Mouse (Mus musculus) MEL (cell line): ENCODE results near the gene Fam19a5. TPM values are rescaled to one million over a fixed set of nuclear protein-coding genes. Genes with fewer than 3 reads are reported as not detected.

Experiments used
- DNase-seq: peaks from one replicate; pipeline ENCODE4 v3.0.0; 2011; ENCODE audit warnings: low read depth, low spot score
- H3K27ac ChIP-seq: 2 replicates; pipeline ENCODE4 v1.5.1; 2012; ENCODE audit warnings: low read depth, mild to moderate bottlenecking, control low read depth, low read length, moderate library complexity; ENCODE audit not compliant: control insufficient read depth
- H3K27me3 ChIP-seq, 2 experiments: fragments of 150-350 bp in 1 of 2; sonication (generic) in 1 of 2; 2 replicates each; pipeline ENCODE4 v1.6.1; 2012; ENCODE audit warnings: low read length in 2 of 2, mild to moderate bottlenecking in 2 of 2, improper control_type of control experiment in 1 of 2, moderate library complexity in 1 of 2; ENCODE audit not compliant: insufficient read depth in 2 of 2, control insufficient read depth in 1 of 2
- H3K36me3 ChIP-seq, 2 experiments: 2 replicates each; pipeline ENCODE4 v1.6.1; 2012 to 2014; ENCODE audit warnings: low read length in 2 of 2, improper control_type of control experiment in 1 of 2, inconsistent platforms in 1 of 2, mild to moderate bottlenecking in 1 of 2; ENCODE audit not compliant: insufficient read depth in 2 of 2, control insufficient read depth in 1 of 2
- H3K4me1 ChIP-seq, 2 experiments: fragments of 150-350 bp in 1 of 2; sonication (generic) in 1 of 2; 2 replicates each; pipeline ENCODE4 v1.6.1; 2012; ENCODE audit warnings: low read length in 2 of 2, improper control_type of control experiment in 1 of 2, mild to moderate bottlenecking in 1 of 2; ENCODE audit not compliant: insufficient read depth in 2 of 2, control insufficient read depth in 1 of 2
- H3K4me3 ChIP-seq, 2 experiments: fragments of 150-350 bp in 1 of 2; sonication (generic) in 1 of 2; 2 replicates each; pipeline ENCODE4 v1.5.1; 2012; ENCODE audit warnings: low read depth in 2 of 2, low read length in 2 of 2, mild to moderate bottlenecking in 2 of 2, moderate library complexity in 2 of 2, control low read depth in 1 of 2, improper control_type of control experiment in 1 of 2; ENCODE audit not compliant: control insufficient read depth in 1 of 2, insufficient read depth in 1 of 2
- H3K79me2 ChIP-seq: 2 replicates; pipeline ENCODE4 v1.6.1; 2012; ENCODE audit warnings: mild to moderate bottlenecking, low read length, moderate library complexity; ENCODE audit not compliant: control insufficient read depth, poor library complexity, insufficient read depth
- H3K9ac ChIP-seq: 2 replicates; pipeline ENCODE4 v1.6.1; 2012; ENCODE audit warnings: low read depth, mild to moderate bottlenecking, control low read depth, low read length, moderate library complexity; ENCODE audit not compliant: control insufficient read depth, poor library complexity, severe bottlenecking
- H3K9me3 ChIP-seq: fragments of 150-350 bp; sonication (generic); replicated peaks from 2 replicates; pipeline ENCODE4 v1.6.1; 2012; ENCODE audit warnings: mild to moderate bottlenecking, low read length, improper control_type of control experiment, moderate library complexity; ENCODE audit not compliant: insufficient read depth
- BHLHE40 ChIP-seq: IDR thresholded peaks from 2 replicates; pipeline ENCODE4 v1.6.1; 2012; ENCODE audit warnings: low read depth, mild to moderate bottlenecking, inconsistent platforms, low read length, improper control_type of control experiment, borderline replicate concordance
- CHD1 ChIP-seq: IDR thresholded peaks from 2 replicates; pipeline ENCODE4 v1.6.1; 2012; ENCODE audit warnings: low read depth, mild to moderate bottlenecking, inconsistent platforms, low read length, improper control_type of control experiment
- CTCF ChIP-seq, 3 experiments: IDR thresholded peaks in 2 of 3; conservative IDR thresholded peaks in 1 of 3; 2 replicates each; pipeline ENCODE4 v1.5.1; 2011 to 2012; ENCODE audit warnings: low read length in 3 of 3, low read depth in 2 of 3, mild to moderate bottlenecking in 2 of 3, improper control_type of control experiment in 1 of 3, inconsistent platforms in 1 of 3, mixed read lengths in 1 of 3, moderate library complexity in 1 of 3; ENCODE audit not compliant: control insufficient read depth in 1 of 3, insufficient read depth in 1 of 3, poor library complexity in 1 of 3, severe bottlenecking in 1 of 3
- ELF1 ChIP-seq: IDR thresholded peaks from 2 replicates; pipeline ENCODE4 v1.6.1; 2014; ENCODE audit warnings: low read depth, mild to moderate bottlenecking, inconsistent platforms, low read length, improper control_type of control experiment, moderate library complexity
- EP300 ChIP-seq, 2 experiments: IDR thresholded peaks; 2 replicates each; pipeline ENCODE4 v1.6.1; 2011; ENCODE audit warnings: improper control_type of control experiment in 2 of 2, low read length in 2 of 2, low read depth in 1 of 2, mild to moderate bottlenecking in 1 of 2
- ETS1 ChIP-seq: IDR thresholded peaks from 2 replicates; pipeline ENCODE4 v1.6.1; 2012; ENCODE audit warnings: low read depth, mild to moderate bottlenecking, inconsistent platforms, low read length, improper control_type of control experiment, moderate library complexity
- GABPA ChIP-seq: IDR thresholded peaks from 2 replicates; pipeline ENCODE4 v1.6.1; 2012; ENCODE audit warnings: low read depth, mild to moderate bottlenecking, inconsistent platforms, low read length, improper control_type of control experiment, moderate library complexity
- HCFC1 ChIP-seq: IDR thresholded peaks from 2 replicates; pipeline ENCODE4 v1.6.1; 2012; ENCODE audit warnings: low read depth, mild to moderate bottlenecking, inconsistent platforms, low read length, improper control_type of control experiment, moderate library complexity
- JUND ChIP-seq: IDR thresholded peaks from 2 replicates; pipeline ENCODE4 v1.6.1; 2011; ENCODE audit warnings: low read depth, mild to moderate bottlenecking, improper control_type of control experiment, low read length
- KAT2A ChIP-seq: conservative IDR thresholded peaks from 2 replicates; pipeline ENCODE4 v1.6.1; 2012; ENCODE audit warnings: low read depth, low read length, improper control_type of control experiment, inconsistent platforms
- MAX ChIP-seq: IDR thresholded peaks from 2 replicates; pipeline ENCODE4 v1.6.1; 2011; ENCODE audit warnings: low read length, improper control_type of control experiment
- MAZ ChIP-seq: IDR thresholded peaks from 2 replicates; pipeline ENCODE4 v1.6.1; 2012; ENCODE audit warnings: low read depth, mild to moderate bottlenecking, inconsistent platforms, low read length, improper control_type of control experiment
- MXI1 ChIP-seq: IDR thresholded peaks from 2 replicates; pipeline ENCODE4 v1.6.1; 2011; ENCODE audit warnings: mild to moderate bottlenecking, low read depth, low read length, improper control_type of control experiment
- MYB ChIP-seq: IDR thresholded peaks from 2 replicates; pipeline ENCODE4 v1.6.1; 2011; ENCODE audit warnings: mild to moderate bottlenecking, low read depth, low read length, improper control_type of control experiment
- MYC ChIP-seq: IDR thresholded peaks from 2 replicates; pipeline ENCODE4 v1.6.1; 2011; ENCODE audit warnings: low read depth, mild to moderate bottlenecking, low read length, improper control_type of control experiment, moderate library complexity
- NELFE ChIP-seq: IDR thresholded peaks from 2 replicates; pipeline ENCODE4 v1.6.1; 2011; ENCODE audit warnings: low read depth, low read length, improper control_type of control experiment
- POLR2AphosphoS2 ChIP-seq: IDR thresholded peaks from 2 replicates; pipeline ENCODE4 v1.6.1; 2011; ENCODE audit warnings: low read length, improper control_type of control experiment
- POLR2AphosphoS5 ChIP-seq: IDR thresholded peaks from 2 replicates; pipeline ENCODE4 v1.6.1; 2012; ENCODE audit warnings: low read depth, borderline replicate concordance, mild to moderate bottlenecking, inconsistent platforms, low read length, moderate library complexity, mixed read lengths
- RAD21 ChIP-seq: IDR thresholded peaks from 2 replicates; pipeline ENCODE4 v1.6.1; 2011; ENCODE audit warnings: mild to moderate bottlenecking, low read depth, low read length, improper control_type of control experiment
- RCOR1 ChIP-seq: IDR thresholded peaks from 2 replicates; pipeline ENCODE4 v1.6.1; 2012; ENCODE audit warnings: low read depth, mild to moderate bottlenecking, inconsistent platforms, low read length, improper control_type of control experiment
- SIN3A ChIP-seq: IDR thresholded peaks from 2 replicates; pipeline ENCODE4 v1.6.1; 2012; ENCODE audit warnings: low read length, improper control_type of control experiment, inconsistent platforms
- SMC3 ChIP-seq: IDR thresholded peaks from 2 replicates; pipeline ENCODE4 v1.6.1; 2011; ENCODE audit warnings: low read depth, low read length, improper control_type of control experiment
- TAL1 ChIP-seq: IDR thresholded peaks from 2 replicates; pipeline ENCODE4 v1.6.1; 2012; ENCODE audit warnings: mild to moderate bottlenecking, inconsistent platforms, low read length, moderate library complexity, mixed read lengths
- TBP ChIP-seq: IDR thresholded peaks from 2 replicates; pipeline ENCODE4 v1.8.0; 2011; ENCODE audit warnings: low read depth, low read length, improper control_type of control experiment
- TCF12 ChIP-seq: IDR thresholded peaks from 2 replicates; pipeline ENCODE4 v1.6.1; 2014; ENCODE audit warnings: low read depth, mild to moderate bottlenecking, inconsistent platforms, low read length, improper control_type of control experiment, moderate library complexity
- UBTF ChIP-seq: IDR thresholded peaks from 2 replicates; pipeline ENCODE4 v1.6.1; 2012; ENCODE audit warnings: low read depth, mild to moderate bottlenecking, inconsistent platforms, low read length, improper control_type of control experiment, moderate library complexity, borderline replicate concordance; ENCODE audit not compliant: insufficient read depth
- ZMIZ1 ChIP-seq: IDR thresholded peaks from 2 replicates; pipeline ENCODE4 v1.6.1; 2012; ENCODE audit warnings: low read depth, mild to moderate bottlenecking, inconsistent platforms, low read length, improper control_type of control experiment, moderate library complexity
- ZNF384 ChIP-seq: IDR thresholded peaks from 2 replicates; pipeline ENCODE4 v1.6.1; 2012; ENCODE audit warnings: low read depth, mild to moderate bottlenecking, inconsistent platforms, low read length, improper control_type of control experiment
- polyA plus RNA-seq, 2 experiments: library from polyadenylated mRNA; stranded (reverse) in 1 of 2; unstranded in 1 of 2; fragments of >175 nt in 1 of 2; fragments of >200 nt in 1 of 2; gene quantifications; 2 replicates each; pipeline versions ENCODE4 v1.2.1 to v1.2.4; 2012; ENCODE audit warnings: low replicate concordance in 2 of 2, low read depth in 1 of 2; ENCODE audit not compliant: insufficient read length in 2 of 2, insufficient read depth in 1 of 2, missing spikeins in 1 of 2
- total RNA-seq: library from RNA; depleted of rRNA; stranded (reverse); fragments of 300-350 nt; gene quantifications from 2 replicates; pipeline ENCODE4 v1.2.3, GENCODE M21; 2012

Gene Fam19a5
- total and polyA plus RNA-seq, 3 experiments = not detected

GRCm38 (mm10) chr15:87596731-87597130, 52.6 kb downstream of the Fam19a5 start:
- Histone ChIP-seq H3K9ac (no peak overlapping the region), H3K79me2 (no peaks in the 10 kb centered on the region), H3K9me3 (no peaks in the 10 kb centered on the region), H3K27ac (no peak overlapping the region), H3K27me3 (no peaks in the 10 kb centered on the region), H3K4me3 (no peak overlapping the region), H3K4me1 (no peaks in the 10 kb centered on the region), H3K36me3 (no peaks in the 10 kb centered on the region)
- no peak for DNase-seq
- TF ChIP-seq MXI1 = no peak
- no peak for TF ChIP-seq ZNF384
- no peak for TF ChIP-seq POLR2AphosphoS5
- no peak for TF ChIP-seq ETS1
- TF ChIP-seq MAZ = no peak
- no peak for TF ChIP-seq SMC3
- TF ChIP-seq MYB = no peak
- no peak for TF ChIP-seq TCF12
- no peak for TF ChIP-seq BHLHE40
- no peak for TF ChIP-seq MYC
- no peak for TF ChIP-seq TBP
- no peak for TF ChIP-seq ELF1
- no peak for TF ChIP-seq NELFE
- no peak for TF ChIP-seq JUND
- TF ChIP-seq RAD21 = no peak
- no peak for TF ChIP-seq KAT2A

DNA sequence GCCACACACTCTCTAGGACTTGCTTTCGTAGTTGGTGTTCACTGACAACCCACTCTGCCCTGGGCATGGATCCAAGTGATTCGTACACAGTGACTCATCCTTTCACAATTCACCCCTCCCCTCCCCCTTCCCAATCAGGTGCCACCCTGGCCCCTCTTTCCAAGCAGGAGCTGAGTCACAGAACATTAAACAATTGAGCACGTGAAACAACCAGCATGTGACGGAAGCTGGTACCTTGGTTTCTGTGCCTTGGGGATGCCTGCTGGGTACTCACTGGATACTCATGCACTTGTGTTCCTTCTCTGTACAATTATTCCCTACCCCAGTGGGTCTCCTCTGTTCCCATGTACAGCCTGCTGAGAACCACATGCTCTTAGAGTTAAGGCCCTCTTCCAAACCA, 53.0 kb downstream of the Fam19a5 start:
- Histone ChIP-seq H3K9ac (no peak overlapping the region), H3K79me2 (no peaks in the 10 kb centered on the region), H3K36me3 (no peaks in the 10 kb centered on the region), H3K9me3 (no peaks in the 10 kb centered on the region), H3K27me3 (no peaks in the 10 kb centered on the region), H3K4me3 (no peak overlapping the region), H3K27ac (no peak overlapping the region)
- no peak for DNase-seq
- TF ChIP-seq HCFC1 (no peak), JUND (no peak), RCOR1 (no peak), UBTF (no peak), ZMIZ1 (no peak), TBP (no peak), GABPA (no peak), KAT2A (no peak), CTCF (IDR thresholded peaks at IDR 0.05 in 2 of 3, conservative IDR thresholded peaks at IDR 0.05 in 1 of 3; ENCODE audit: control insufficient read depth in 1 of 3, insufficient read depth in 1 of 3, low read depth in 2 of 3, low read length in 3 of 3, poor library complexity in 1 of 3, severe bottlenecking in 1 of 3) (no peak), POLR2AphosphoS2 (no peak), SIN3A (no peak), POLR2AphosphoS5 (no peak), CHD1 (no peak), TAL1 (no peak), MAX (no peak), MYB (no peak), EP300 (IDR thresholded peaks at IDR 0.05; ENCODE audit: low read depth in 1 of 2, low read length in 2 of 2) (no peak), ETS1 (no peak), SMC3 (no peak), MAZ (no peak)
- TF ChIP-seq, all 39 proteins: peak for 0
- no peaks in the 10 kb centered on the region for H3K4me1 ChIP-seq
